Comparison of ENCODE assay signal across 8 mouse cellular contexts in the genomic region with DNA sequence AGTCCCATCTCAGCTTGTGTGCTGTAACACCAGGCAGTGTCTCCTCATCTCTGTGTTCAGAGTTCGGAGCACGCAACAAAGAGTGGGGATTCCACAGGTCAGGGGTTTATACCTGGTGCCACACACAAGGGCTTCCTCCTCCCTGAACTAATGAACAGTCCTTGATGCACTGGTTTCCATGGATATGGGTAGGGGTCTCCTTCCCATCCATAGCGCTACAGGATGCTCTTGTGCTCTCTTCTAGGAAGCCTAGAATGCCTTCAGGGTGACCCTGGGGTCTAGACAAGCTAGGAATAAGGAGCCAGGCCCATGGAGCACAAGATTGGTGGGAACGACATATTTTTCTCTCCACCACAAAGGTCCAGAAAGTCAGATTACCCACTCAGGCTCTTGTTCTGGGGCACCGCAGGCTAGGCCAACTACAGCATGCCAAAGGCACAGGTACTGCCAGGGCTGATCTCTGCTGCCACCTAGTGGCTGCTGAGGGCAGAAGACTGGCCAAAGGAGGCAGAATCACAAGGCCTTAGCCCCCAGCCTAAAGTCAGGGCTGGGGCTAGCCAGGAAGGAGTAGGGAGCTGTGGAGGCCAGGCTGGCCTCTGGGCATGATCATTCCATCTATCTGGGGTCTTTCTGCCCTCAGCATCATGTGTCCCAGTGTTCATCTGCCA. TPM values are rescaled to one million over a fixed set of nuclear protein-coding genes. Genes with fewer than 3 reads are reported as not detected.
A peak's percentile ranks its signal among the peaks of the same experiment; 100 is the strongest.
DNase-seq lines count a peak whose midpoint lies in the region; ATAC-seq and TF ChIP-seq lines count a peak whose summit lies in the region.

No protein-coding gene starts in this region.

- 72% methylated on average over 5 of the region's 5 CpGs for WGBS in kidney, embryonic 16.5 days
- WGBS in liver, adult 2 months: 65% methylated on average over 5 of the region's 5 CpGs
- WGBS in neural tube, embryonic 13.5 days: 69% methylated on average over 5 of the region's 5 CpGs

- H3K4me2 ChIP-seq in kidney, embryonic 16.5 days (replicated peaks; ENCODE audit: low read depth, low read length): no peak overlapping the region
- H3K4me2 ChIP-seq in neural tube, embryonic 13.5 days: no peak overlapping the region

- H3K36me3 ChIP-seq in kidney, embryonic 16.5 days (ENCODE audit: insufficient read depth, low read length): no peaks in the 10 kb centered on the region
- no peaks in the 10 kb centered on the region for H3K36me3 ChIP-seq in liver, adult 2 months (ENCODE audit: control insufficient read depth, insufficient read depth, low read length)
- no peaks in the 10 kb centered on the region for H3K36me3 ChIP-seq in neural tube, embryonic 13.5 days

- no peaks in the 10 kb centered on the region for H3K4me1 ChIP-seq in cortical plate, adult 2 months (ENCODE audit: control insufficient read depth, insufficient read depth, low read length)
- 0 out of 2 replicates have a peak, but pooled peaks cover under 1% of the 10 kb centered on the region for H3K4me1 ChIP-seq in kidney, embryonic 16.5 days (ENCODE audit: insufficient read depth, low read length)
- H3K4me1 ChIP-seq in liver, adult 2 months (ENCODE audit: control insufficient read depth, insufficient read depth, low read length): no peaks in the 10 kb centered on the region
- H3K4me1 ChIP-seq in neural tube, embryonic 13.5 days (replicated peaks): peaks cover 22% of the 10 kb centered on the region

- peak; percentile 96 for TF ChIP-seq CTCF in cortical plate, adult 2 months (IDR thresholded peaks at IDR 0.05; ENCODE audit: extremely low read depth, insufficient read depth, low read length)
- TF ChIP-seq CTCF in liver, adult 2 months (IDR thresholded peaks at IDR 0.05; ENCODE audit: low read depth, low read length): peak; percentile 99

- ATAC-seq in kidney, embryonic 16.5 days (ENCODE audit: low FRiP score, low TSS enrichment): peak; percentile 36; the same call in 1 of the 2 replicates
- peak; percentile 67 for ATAC-seq in neural tube, embryonic 13.5 days (ENCODE audit: low read depth)

- H3K79me2 ChIP-seq in liver, adult 2 months (ENCODE audit: control insufficient read depth, insufficient read depth, low read length): no peaks in the 10 kb centered on the region

- TF ChIP-seq POLR2A in cortical plate, adult 2 months (IDR thresholded peaks at IDR 0.05; ENCODE audit: extremely low read depth, insufficient read depth, low read length): no peak
- TF ChIP-seq POLR2A in liver, adult 2 months (IDR thresholded peaks at IDR 0.05; ENCODE audit: extremely low read depth, insufficient read depth, low read length): no peak

- peak; percentile 89 for DNase-seq in 3T3-L1 (ENCODE audit: low read depth, low spot score)
- peak; percentile 62 to 87 for DNase-seq in adrenal gland, adult (ENCODE audit: inconsistent age in 2 of 2, low spot score in 1 of 2)
- peak; percentile 77 for DNase-seq in gastrocnemius, postnatal 10 days
- DNase-seq in liver, adult 2 months (ENCODE audit: extremely low read depth, low read depth, low spot score): peak; percentile 52
- peak; percentile 39 for DNase-seq in telencephalon, adult 2 months (ENCODE audit: low read depth, low spot score)

- H3K27ac ChIP-seq in cortical plate, adult 2 months (ENCODE audit: insufficient read depth, low read length): no peak overlapping the region
- H3K27ac ChIP-seq in kidney, embryonic 16.5 days (ENCODE audit: low read length): no peak overlapping the region
- H3K27ac ChIP-seq in liver, adult 2 months (replicated peaks; ENCODE audit: insufficient read depth, low read depth, low read length): no peak overlapping the region
- H3K27ac ChIP-seq in neural tube, embryonic 13.5 days (replicated peaks): no peak overlapping the region

- no peaks in the 10 kb centered on the region for H3K27me3 ChIP-seq in kidney, embryonic 16.5 days (ENCODE audit: insufficient read depth, low read length)
- H3K27me3 ChIP-seq in liver, adult 2 months (ENCODE audit: control insufficient read depth, insufficient read depth, low read length): no peaks in the 10 kb centered on the region
- H3K27me3 ChIP-seq in neural tube, embryonic 13.5 days: peaks cover 27% of the 10 kb centered on the region

- no peaks in the 10 kb centered on the region for H3K9me3 ChIP-seq in kidney, embryonic 16.5 days (ENCODE audit: low read length)
- no peaks in the 10 kb centered on the region for H3K9me3 ChIP-seq in neural tube, embryonic 13.5 days

- H3K9ac ChIP-seq in kidney, embryonic 16.5 days (replicated peaks; ENCODE audit: low read length): no peak overlapping the region
- no peak overlapping the region for H3K9ac ChIP-seq in liver, adult 2 months (ENCODE audit: low read depth, low read length)
- no peak overlapping the region for H3K9ac ChIP-seq in neural tube, embryonic 13.5 days

- no peak overlapping the region for H3K4me3 ChIP-seq in cortical plate, adult 2 months (ENCODE audit: insufficient read depth, low read length)
- H3K4me3 ChIP-seq in kidney, embryonic 16.5 days (ENCODE audit: low read length): no peak overlapping the region
- H3K4me3 ChIP-seq in liver, adult 2 months (ENCODE audit: insufficient read depth, low read depth, low read length): no peak overlapping the region
- no peak overlapping the region for H3K4me3 ChIP-seq in neural tube, embryonic 13.5 days

RNA-seq across cellular contexts. Expression of a gene that starts 40.1 kb away (rescaled TPM):
- 17.2 and 19.1 TPM in 2 replicates for polyA plus RNA-seq in cortical plate, adult 2 months (2012; rRNA removed)
- total RNA-seq in gastrocnemius, postnatal 10 days (2021): 10 to 100 TPM; 52.0 to 56.6 TPM
- 62.6 and 65.7 TPM in 2 replicates for polyA plus RNA-seq in kidney, embryonic 16.5 days (2015; fragmentation: Nextera tagmentation; extraction: Ambion mirVana)
- 9.4 and 13.0 TPM in 2 replicates for total RNA-seq in liver, adult 2 months (2014; rRNA removed)
- polyA plus RNA-seq in liver, adult 2 months (2012; rRNA removed): 19.4 and 21.6 TPM in 2 replicates
- 28.8 and 31.4 TPM in 2 replicates for polyA plus RNA-seq in neural tube, embryonic 13.5 days (2015; fragmentation: Nextera tagmentation; extraction: Ambion mirVana)

RNA-seq across cellular contexts. Expression of a gene that starts 40.4 kb away (rescaled TPM):
- 0.73 and 1.0 TPM in 2 replicates for polyA plus RNA-seq in cortical plate, adult 2 months (2012; rRNA removed)
- total RNA-seq in gastrocnemius, postnatal 10 days (2021): 1 to 10 TPM; 1.1 to 1.5 TPM
- polyA plus RNA-seq in kidney, embryonic 16.5 days (2015; fragmentation: Nextera tagmentation; extraction: Ambion mirVana): 0.29 and 0.58 TPM in 2 replicates
- total RNA-seq in liver, adult 2 months (2014; rRNA removed): 0.09 and 0.34 TPM in 2 replicates
- 0.06 TPM in 1 of 2 replicates, not detected in the other for polyA plus RNA-seq in liver, adult 2 months (2012; rRNA removed)
- 0.71 and 0.95 TPM in 2 replicates for polyA plus RNA-seq in neural tube, embryonic 13.5 days (2015; fragmentation: Nextera tagmentation; extraction: Ambion mirVana)

Comparison
In these comparisons a context has a peak if more than half of its experiments do, and no peak if none do; other contexts are left out.
1. DNase-seq: peak in every context shown above with its lines; median percentile 89 in 3T3-L1; 77 in gastrocnemius, postnatal 10 days; 74 in adrenal gland, adult; 52 in liver, adult 2 months; 39 in telencephalon, adult 2 months.